In genomic region chr8:11452559-11452958, GRCm38 (mm10) we compare ENCODE assay signal across 14 mouse cellular contexts. TPM values are rescaled to one million over a fixed set of nuclear protein-coding genes. Genes with fewer than 3 reads are reported as not detected.
DNase-seq lines count a peak whose midpoint lies in the region; ATAC-seq and TF ChIP-seq lines count a peak whose summit lies in the region.
"Had no signal": no experiment of that assay in that cellular context is flagged by ENCODE, and none has a peak within 500 bp of the region (broad histone marks: within the 10 kb centered on the region; RNA-seq: fewer than 3 reads in every experiment).

No protein-coding gene starts in this region.

- peaks cover 13% of the 10 kb centered on the region for H3K4me1 ChIP-seq in heart, postnatal 0 days (ENCODE audit: control insufficient read depth, insufficient read depth)
- peaks cover 36% of the 10 kb centered on the region for H3K4me1 ChIP-seq in midbrain, embryonic 12.5 days
- no peaks in the 10 kb centered on the region for H3K4me1 ChIP-seq in midbrain, postnatal 0 days (ENCODE audit: insufficient read depth, low read length)

- ATAC-seq in heart, postnatal 0 days (ENCODE audit: insufficient read depth, low read depth) = no peak
- no peak for ATAC-seq in midbrain, embryonic 12.5 days (ENCODE audit: low FRiP score, low read depth)
- no peak for ATAC-seq in midbrain, postnatal 0 days (ENCODE audit: low FRiP score)
- peak; percentile 86 for ATAC-seq in granulocyte monocyte progenitor cell, adult 5-6 weeks (replicated peaks; ENCODE audit: poor library complexity, severe bottlenecking)
- ATAC-seq in frontal cortex, adult (ENCODE audit: low TSS enrichment) = no peak

- H3K9me3 ChIP-seq in heart, postnatal 0 days (replicated peaks; ENCODE audit: control insufficient read depth, low read length) = no peaks in the 10 kb centered on the region
- no peaks in the 10 kb centered on the region for H3K9me3 ChIP-seq in midbrain, embryonic 12.5 days
- H3K9me3 ChIP-seq in midbrain, postnatal 0 days (ENCODE audit: low read length) = no peaks in the 10 kb centered on the region
- H3K9me3 ChIP-seq: heart, embryonic 10.5 days; liver, embryonic 13.5 days had no signal

- H3K27ac ChIP-seq in heart, postnatal 0 days (ENCODE audit: low read depth) = 0 out of 2 replicates have a peak overlapping the region, but pooled peaks have one; percentile 23
- H3K27ac ChIP-seq in midbrain, embryonic 12.5 days (replicated peaks) = peak overlapping the region; percentile 69
- no peak overlapping the region; the same call in 1 of the 2 replicates for H3K27ac ChIP-seq in midbrain, postnatal 0 days (ENCODE audit: low read depth, low read length)
- H3K27ac ChIP-seq: heart, embryonic 10.5 days; liver, embryonic 13.5 days had no signal

- no peak overlapping the region for H3K4me3 ChIP-seq in heart, postnatal 0 days (ENCODE audit: low read depth, low read length)
- H3K4me3 ChIP-seq in midbrain, embryonic 12.5 days = no peak overlapping the region
- H3K4me3 ChIP-seq in midbrain, postnatal 0 days (ENCODE audit: low read depth, low read length) = no peak overlapping the region
- H3K4me3 ChIP-seq: heart, embryonic 10.5 days; liver, embryonic 13.5 days had no signal

- WGBS in heart, postnatal 0 days = 74% methylated on average over 3 of the region's 3 CpGs
- WGBS in midbrain, embryonic 12.5 days = 47% methylated on average over 3 of the region's 3 CpGs
- 45% methylated on average over 3 of the region's 3 CpGs for WGBS in midbrain, postnatal 0 days

- H3K36me3 ChIP-seq in heart, postnatal 0 days (replicated peaks; ENCODE audit: control insufficient read depth, insufficient read depth, low read length) = peaks cover 22% of the 10 kb centered on the region
- no peaks in the 10 kb centered on the region for H3K36me3 ChIP-seq in midbrain, embryonic 12.5 days
- peaks cover 8% of the 10 kb centered on the region for H3K36me3 ChIP-seq in midbrain, postnatal 0 days (ENCODE audit: insufficient read depth, low read length)
- H3K36me3 ChIP-seq in splenic B cell, adult 2 months (ENCODE audit: control insufficient read depth, insufficient read depth, low read length, poor library complexity, severe bottlenecking) = no peaks in the 10 kb centered on the region
- H3K36me3 ChIP-seq: liver, embryonic 13.5 days had no signal

- DNase-seq in heart, postnatal 0 days (ENCODE audit: low spot score) = no peak
- no peak for DNase-seq in heart, postnatal 4 days
- DNase-seq in midbrain, postnatal 0 days (ENCODE audit: low spot score) = no peak
- peak; percentile 21 for DNase-seq in splenic B cell, adult 2 months (ENCODE audit: low read depth, low spot score)
- DNase-seq in left cerebral cortex, adult 9 months (ENCODE audit: low spot score in 2 of 2) = no peak
- DNase-seq: adrenal gland, adult 8-10 months; cerebellum, adult 8-10 months; kidney, postnatal 10 days; liver, embryonic 13.5 days; right cerebral cortex, adult 18-20 months had no signal

- no peak overlapping the region for H3K4me2 ChIP-seq in heart, postnatal 0 days (ENCODE audit: low read depth, low read length)
- no peak overlapping the region for H3K4me2 ChIP-seq in midbrain, embryonic 12.5 days (replicated peaks)
- H3K4me2 ChIP-seq in midbrain, postnatal 0 days (ENCODE audit: low read depth, low read length, poor library complexity, severe bottlenecking) = no peak overlapping the region
- H3K4me2 ChIP-seq: liver, embryonic 13.5 days had no signal

- no peak overlapping the region for H3K9ac ChIP-seq in heart, postnatal 0 days (replicated peaks; ENCODE audit: low read depth, low read length)
- H3K9ac ChIP-seq in midbrain, embryonic 12.5 days (replicated peaks) = peak overlapping the region; percentile 15; the same call in 1 of the 2 replicates
- no peak overlapping the region for H3K9ac ChIP-seq in midbrain, postnatal 0 days (replicated peaks; ENCODE audit: low read length, poor library complexity, severe bottlenecking)
- H3K9ac ChIP-seq: liver, embryonic 13.5 days had no signal

- no peak for TF ChIP-seq EP300 in heart, postnatal 0 days (IDR thresholded peaks at IDR 0.05; ENCODE audit: low read depth)

- no peak for TF ChIP-seq CTCF in heart, postnatal 0 days (IDR thresholded peaks at IDR 0.05; ENCODE audit: low read depth)
- no peak for TF ChIP-seq CTCF in midbrain, postnatal 0 days (IDR thresholded peaks at IDR 0.05)

- no peaks in the 10 kb centered on the region for H3K27me3 ChIP-seq in heart, postnatal 0 days (ENCODE audit: control insufficient read depth, insufficient read depth, low read length)
- peaks cover 23% of the 10 kb centered on the region for H3K27me3 ChIP-seq in midbrain, embryonic 12.5 days
- no peaks in the 10 kb centered on the region for H3K27me3 ChIP-seq in midbrain, postnatal 0 days (ENCODE audit: insufficient read depth, low read length)
- no peaks in the 10 kb centered on the region for H3K27me3 ChIP-seq in splenic B cell, adult 2 months (ENCODE audit: control insufficient read depth, insufficient read depth, low read length, poor library complexity, severe bottlenecking)

RNA-seq across cellular contexts. Expression of gene Rab20, which starts 26.0 kb away (rescaled TPM):
- total RNA-seq in heart, postnatal 0 days (2014; rRNA removed; ENCODE audit: low replicate concordance) = 84.5 and 121 TPM in 2 replicates
- polyA plus RNA-seq in heart, postnatal 0 days (2015; fragmentation: Nextera tagmentation; extraction: Ambion mirVana) = 52.0 and 56.1 TPM in 2 replicates
- 10 to 100 TPM; 31.3 to 33.6 TPM for total RNA-seq in heart, postnatal 4 days (2021)
- polyA plus RNA-seq in midbrain, embryonic 12.5 days (2016; fragmentation: Nextera tagmentation; extraction: Ambion mirVana) = 0.22 and 0.50 TPM in 2 replicates
- 0.28 and 0.60 TPM in 2 replicates for total RNA-seq in midbrain, postnatal 0 days (2014; rRNA removed)
- polyA plus RNA-seq in midbrain, postnatal 0 days (2015; fragmentation: Nextera tagmentation; extraction: Ambion mirVana) = 0.58 and 0.72 TPM in 2 replicates
- total RNA-seq in granulocyte monocyte progenitor cell, adult 5-6 weeks (2014; fragmentation: Nextera tagmentation) = 3.5 and 4.6 TPM in 2 replicates
- 0.69 and 4.8 TPM in 2 replicates for total RNA-seq in granulocyte monocyte progenitor cell, adult 5-6 weeks (2017)

RNA-seq across cellular contexts. Expression of gene Naxd, which starts 44.7 kb away (rescaled TPM):
- 71.3 and 71.6 TPM in 2 replicates for total RNA-seq in heart, postnatal 0 days (2014; rRNA removed; ENCODE audit: low replicate concordance)
- polyA plus RNA-seq in heart, postnatal 0 days (2015; fragmentation: Nextera tagmentation; extraction: Ambion mirVana) = 62.7 and 66.3 TPM in 2 replicates
- total RNA-seq in heart, postnatal 4 days (2021) = 10 to 100 TPM; 37.1 to 39.1 TPM
- 117 and 122 TPM in 2 replicates for polyA plus RNA-seq in midbrain, embryonic 12.5 days (2016; fragmentation: Nextera tagmentation; extraction: Ambion mirVana)
- 88.6 and 89.7 TPM in 2 replicates for total RNA-seq in midbrain, postnatal 0 days (2014; rRNA removed)
- polyA plus RNA-seq in midbrain, postnatal 0 days (2015; fragmentation: Nextera tagmentation; extraction: Ambion mirVana) = 106 and 118 TPM in 2 replicates
- 69.3 and 72.1 TPM in 2 replicates for total RNA-seq in granulocyte monocyte progenitor cell, adult 5-6 weeks (2014; fragmentation: Nextera tagmentation)
- total RNA-seq in granulocyte monocyte progenitor cell, adult 5-6 weeks (2017) = 58.3 and 70.2 TPM in 2 replicates

Comparison
In these comparisons a context has a peak if more than half of its experiments do, and no peak if none do; other contexts are left out.
1. RNA of gene Rab20, which starts 26.0 kb away (total RNA-seq): 84.5 to 121 TPM in heart, postnatal 0 days and 31.3 to 33.6 TPM in heart, postnatal 4 days; 0.69 to 4.8 TPM in granulocyte monocyte progenitor cell, adult 5-6 weeks and 0.28 to 0.60 TPM in midbrain, postnatal 0 days; every median in the first group is over 4 times any median in the second.